ENCODE assay signal across 11 mouse cellular contexts in genomic region chr1:87891634-87892033, GRCm38 (mm10). TPM values are rescaled to one million over a fixed set of nuclear protein-coding genes. Genes with fewer than 3 reads are reported as not detected.
A peak's percentile ranks its signal among the peaks of the same experiment; 100 is the strongest.
DNase-seq lines count a peak whose midpoint lies in the region; ATAC-seq lines count a peak whose summit lies in the region.
"Had no signal": no experiment of that assay in that cellular context is flagged by ENCODE, and none has a peak within 500 bp of the region (broad histone marks: within the 10 kb centered on the region; RNA-seq: fewer than 3 reads in every experiment).

No protein-coding gene starts in this region.

- H3K9me3 ChIP-seq in heart, embryonic 13.5 days, result no peaks in the 10 kb centered on the region
- H3K9me3 ChIP-seq in heart, embryonic 11.5 days (replicated peaks; ENCODE audit: control insufficient read depth, low read length), result no peaks in the 10 kb centered on the region
- no peaks in the 10 kb centered on the region for H3K9me3 ChIP-seq in lung, embryonic 15.5 days
- no peaks in the 10 kb centered on the region for H3K9me3 ChIP-seq in midbrain, embryonic 11.5 days (ENCODE audit: control insufficient read depth, low read length)
- H3K9me3 ChIP-seq: embryonic facial prominence, embryonic 15.5 days; liver, embryonic 15.5 days had no signal

- no peak overlapping the region for H3K4me2 ChIP-seq in heart, embryonic 13.5 days
- H3K4me2 ChIP-seq in heart, embryonic 11.5 days, result no peak overlapping the region
- H3K4me2 ChIP-seq in lung, embryonic 15.5 days, result no peak overlapping the region
- H3K4me2 ChIP-seq in midbrain, embryonic 11.5 days, result no peak overlapping the region
- H3K4me2 ChIP-seq: embryonic facial prominence, embryonic 15.5 days; liver, embryonic 15.5 days had no signal

- no peak overlapping the region for H3K9ac ChIP-seq in heart, embryonic 13.5 days
- no peak overlapping the region for H3K9ac ChIP-seq in heart, embryonic 11.5 days (ENCODE audit: low read depth, low read length)
- no peak overlapping the region for H3K9ac ChIP-seq in lung, embryonic 15.5 days
- no peak overlapping the region for H3K9ac ChIP-seq in midbrain, embryonic 11.5 days (ENCODE audit: low read length)
- H3K9ac ChIP-seq: embryonic facial prominence, embryonic 15.5 days; liver, embryonic 15.5 days had no signal

- no peaks in the 10 kb centered on the region for H3K27me3 ChIP-seq in heart, embryonic 13.5 days (replicated peaks)
- no peaks in the 10 kb centered on the region for H3K27me3 ChIP-seq in heart, embryonic 11.5 days (ENCODE audit: control insufficient read depth, insufficient read depth, low read length)
- no peaks in the 10 kb centered on the region for H3K27me3 ChIP-seq in lung, embryonic 15.5 days
- H3K27me3 ChIP-seq in midbrain, embryonic 11.5 days (ENCODE audit: control insufficient read depth, insufficient read depth, low read length), result no peaks in the 10 kb centered on the region
- H3K27me3 ChIP-seq: embryonic facial prominence, embryonic 15.5 days; liver, embryonic 15.5 days had no signal

- H3K27ac ChIP-seq in heart, embryonic 13.5 days (replicated peaks), result 0 out of 2 replicates have a peak overlapping the region, but pooled peaks have one; percentile 20
- no peak overlapping the region for H3K27ac ChIP-seq in heart, embryonic 11.5 days (ENCODE audit: low read depth, low read length)
- H3K27ac ChIP-seq in lung, embryonic 15.5 days, result peak overlapping the region; percentile 33
- no peak overlapping the region for H3K27ac ChIP-seq in midbrain, embryonic 11.5 days (ENCODE audit: low read depth, low read length)
- H3K27ac ChIP-seq: embryonic facial prominence, embryonic 15.5 days; liver, embryonic 15.5 days had no signal

- no peak overlapping the region for H3K4me3 ChIP-seq in heart, embryonic 13.5 days
- no peak overlapping the region for H3K4me3 ChIP-seq in heart, embryonic 11.5 days (ENCODE audit: low read depth, low read length)
- no peak overlapping the region for H3K4me3 ChIP-seq in lung, embryonic 15.5 days
- H3K4me3 ChIP-seq in midbrain, embryonic 11.5 days (ENCODE audit: low read depth, low read length), result no peak overlapping the region
- H3K4me3 ChIP-seq: embryonic facial prominence, embryonic 15.5 days; liver, embryonic 15.5 days had no signal

- ATAC-seq in heart, embryonic 13.5 days (ENCODE audit: extremely low read depth, insufficient number of reproducible peaks, low FRiP score, low TSS enrichment), result no peak
- ATAC-seq in heart, embryonic 11.5 days (replicated peaks; ENCODE audit: insufficient number of reproducible peaks, low FRiP score, low TSS enrichment), result no peak
- no peak for ATAC-seq in lung, embryonic 15.5 days (ENCODE audit: borderline replicate concordance, extremely low read depth, low FRiP score, low TSS enrichment)
- no peak for ATAC-seq in midbrain, embryonic 11.5 days (ENCODE audit: low FRiP score)

- peaks cover 23% of the 10 kb centered on the region for H3K4me1 ChIP-seq in heart, embryonic 13.5 days
- H3K4me1 ChIP-seq in heart, embryonic 11.5 days (ENCODE audit: control insufficient read depth, insufficient read depth, low read length), result no peaks in the 10 kb centered on the region
- H3K4me1 ChIP-seq in lung, embryonic 15.5 days, result peaks cover 17% of the 10 kb centered on the region
- H3K4me1 ChIP-seq in midbrain, embryonic 11.5 days (ENCODE audit: control insufficient read depth, insufficient read depth, low read length), result no peaks in the 10 kb centered on the region

- 80% methylated on average over 4 of the region's 4 CpGs for WGBS in heart, embryonic 13.5 days
- WGBS in heart, embryonic 11.5 days (ENCODE audit: insufficient replicate concordance), result 80% methylated on average over 4 of the region's 4 CpGs
- WGBS in lung, embryonic 15.5 days, result 72% methylated on average over 4 of the region's 4 CpGs
- WGBS in midbrain, embryonic 11.5 days, result 91% methylated on average over 4 of the region's 4 CpGs

- no peaks in the 10 kb centered on the region for H3K36me3 ChIP-seq in heart, embryonic 13.5 days
- 0 out of 2 replicates have a peak, but pooled peaks cover 3% of the 10 kb centered on the region for H3K36me3 ChIP-seq in heart, embryonic 11.5 days (ENCODE audit: control insufficient read depth, insufficient read depth, low read length)
- no peaks in the 10 kb centered on the region for H3K36me3 ChIP-seq in lung, embryonic 15.5 days
- H3K36me3 ChIP-seq in midbrain, embryonic 11.5 days (ENCODE audit: control insufficient read depth, insufficient read depth, low read length), result no peaks in the 10 kb centered on the region
- H3K36me3 ChIP-seq: embryonic facial prominence, embryonic 15.5 days had no signal

- peak; percentile 46 for DNase-seq in MN1 (ENCODE audit: low spot score)
- peak; percentile 43 to 52 for DNase-seq in cerebellum, postnatal 14 days
- DNase-seq in midbrain, embryonic 11.5 days (ENCODE audit: low spot score, missing footprints), result no peak
- no peak for DNase-seq in urinary bladder, postnatal 4 days (ENCODE audit: low spot score in 2 of 2)
- DNase-seq in embryo, embryonic 10.5 days (ENCODE audit: low spot score), result no peak
- DNase-seq: right cerebral cortex, adult 18-20 months had no signal

RNA-seq across cellular contexts. Expression of gene Dgkd, which starts 38.5 kb away (rescaled TPM):
- polyA plus RNA-seq in heart, embryonic 13.5 days (2015; fragmentation: Nextera tagmentation; extraction: Ambion mirVana), result 20.0 and 20.4 TPM in 2 replicates
- 22.2 and 24.2 TPM in 2 replicates for polyA plus RNA-seq in heart, embryonic 11.5 days (2014; fragmentation: Nextera tagmentation; extraction: Ambion mirVana)
- 29.6 and 33.5 TPM in 2 replicates for polyA plus RNA-seq in lung, embryonic 15.5 days (2015; fragmentation: Nextera tagmentation; extraction: Ambion mirVana)
- polyA plus RNA-seq in midbrain, embryonic 11.5 days (2014; fragmentation: Nextera tagmentation; extraction: Ambion mirVana), result 34.1 and 35.3 TPM in 2 replicates

Comparison
In these comparisons a context has a peak if more than half of its experiments do, and no peak if none do; other contexts are left out.
1. H3K27ac ChIP-seq: peak in heart, embryonic 13.5 days (single experiment) and lung, embryonic 15.5 days (single experiment); none in heart, embryonic 11.5 days (single experiment) and midbrain, embryonic 11.5 days (single experiment).
2. DNase-seq: peak in MN1 (single experiment) and cerebellum, postnatal 14 days (2 of 2); none in midbrain, embryonic 11.5 days (single experiment), urinary bladder, postnatal 4 days (0 of 2) and embryo, embryonic 10.5 days (single experiment).